Mouse (Mus musculus): ENCODE measurements around the gene Tecpr2. TPM values are rescaled to one million over a fixed set of nuclear protein-coding genes. Genes with fewer than 3 reads are reported as not detected.
A peak's percentile ranks its signal among the peaks of the same experiment; 100 is the strongest.

Tecpr2 gene
- polyA plus RNA-seq, 1 experiment from 2014 or later = 5.2 TPM

DNA sequence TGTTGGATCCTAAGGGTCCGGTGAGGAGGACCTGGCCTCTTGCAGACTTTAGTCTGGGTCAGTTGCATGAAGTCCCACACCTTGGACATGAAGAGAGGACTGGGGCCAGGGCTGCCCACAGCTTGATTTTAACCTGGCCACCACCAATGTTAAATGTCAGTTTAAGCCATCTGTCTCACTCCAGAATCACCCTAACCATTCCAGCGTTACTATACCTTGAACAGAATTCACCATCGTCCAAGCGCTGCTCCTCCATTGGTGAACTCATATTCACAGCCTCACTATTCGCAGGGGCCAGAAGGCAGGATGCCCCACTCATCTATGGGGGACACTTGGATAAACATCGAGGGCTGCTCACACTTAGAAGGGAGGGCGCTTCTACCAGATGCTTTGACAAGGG is 111.9 kb downstream of the Tecpr2 start:
- Histone ChIP-seq H3K27me3 (ENCODE audit: insufficient read depth, low read length) (no peaks in the 10 kb centered on the region), H3K36me3 (ENCODE audit: insufficient read depth) (no peaks in the 10 kb centered on the region), H3K4me3 (ENCODE audit: low read depth, low read length) (no peak overlapping the region), H3K4me2 (no peak overlapping the region), H3K27ac (ENCODE audit: low read depth) (no peak overlapping the region), H3K9me3 (ENCODE audit: low read depth, low read length) (0 out of 2 replicates have a peak, but pooled peaks cover 2% of the 10 kb centered on the region), H3K4me1 (ENCODE audit: insufficient read depth) (no peaks in the 10 kb centered on the region), H3K9ac (no peak overlapping the region)
- DNase-seq (no peak), ATAC-seq (ENCODE audit: insufficient read depth) (no peak; the same call in 1 of the 2 replicates)
- WGBS = 87% methylated on average over 7 of the region's 7 CpGs
- TF ChIP-seq CTCF (IDR thresholded peaks at IDR 0.05; ENCODE audit: low read depth) = no peak

DNA sequence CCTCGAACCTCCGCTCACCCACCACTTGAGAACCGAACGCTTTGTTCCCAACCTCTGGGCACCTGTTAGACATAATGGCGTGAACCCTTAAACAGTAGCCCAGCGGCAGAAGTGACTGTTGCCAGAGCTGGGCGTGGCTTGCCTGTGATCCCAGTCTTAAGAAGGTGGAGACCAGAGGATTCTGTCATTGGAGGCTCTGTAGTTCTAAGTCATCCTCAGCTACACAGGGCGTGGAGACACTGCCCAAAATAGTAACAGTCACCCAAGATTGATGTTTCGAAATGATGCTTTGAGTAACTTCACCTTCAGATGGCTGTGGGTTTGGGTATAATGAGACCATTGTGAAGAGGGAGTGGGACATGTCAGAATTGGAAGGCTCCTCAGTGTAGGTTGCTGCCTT is 115.1 kb downstream of the Tecpr2 start:
- 71% methylated on average over 9 of the region's 9 CpGs for WGBS
- Histone ChIP-seq H3K27me3 (ENCODE audit: insufficient read depth, low read length) (no peaks in the 10 kb centered on the region), H3K27ac (ENCODE audit: low read depth) (no peak overlapping the region), H3K4me2 (no peak overlapping the region), H3K9me3 (ENCODE audit: low read depth, low read length) (no peaks in the 10 kb centered on the region), H3K36me3 (ENCODE audit: insufficient read depth) (no peaks in the 10 kb centered on the region), H3K4me3 (ENCODE audit: low read depth, low read length) (no peak overlapping the region), H3K4me1 (ENCODE audit: insufficient read depth) (peaks cover 15% of the 10 kb centered on the region), H3K9ac (no peak overlapping the region)
- no peak for TF ChIP-seq CTCF (IDR thresholded peaks at IDR 0.05; ENCODE audit: low read depth)
- no peak for ATAC-seq (ENCODE audit: insufficient read depth)
- DNase-seq = no peak

DNA sequence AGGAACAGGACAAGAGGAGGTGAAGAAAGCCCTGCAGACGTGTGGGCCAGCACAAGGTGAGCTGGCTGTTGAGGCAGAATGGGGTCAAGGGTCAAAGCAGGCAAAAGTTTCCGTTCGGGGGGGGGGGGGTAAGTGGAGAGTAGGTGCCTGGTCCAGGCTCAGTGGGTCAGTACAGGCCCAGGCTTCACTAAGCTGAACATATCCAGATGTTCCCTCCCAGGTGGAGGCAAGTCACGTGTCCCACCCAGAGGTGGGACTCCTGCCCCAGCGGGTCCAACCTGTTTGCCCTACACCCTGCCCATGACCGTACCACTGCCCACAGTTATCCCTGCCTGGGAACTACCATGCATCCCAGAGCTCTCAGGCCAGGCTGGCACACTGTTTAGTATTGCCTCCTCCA is 116.7 kb downstream of the Tecpr2 start:
- H3K27ac ChIP-seq (ENCODE audit: low read depth) = no peak overlapping the region
- no peak for TF ChIP-seq CTCF (IDR thresholded peaks at IDR 0.05; ENCODE audit: low read depth)
- no peaks in the 10 kb centered on the region for H3K9me3 ChIP-seq (ENCODE audit: low read depth, low read length)
- H3K9ac ChIP-seq = no peak overlapping the region
- peaks cover 15% of the 10 kb centered on the region for H3K4me1 ChIP-seq (ENCODE audit: insufficient read depth)
- 66% methylated on average over 6 of the region's 6 CpGs for WGBS
- peak; percentile 24; the same call in 1 of the 2 replicates for ATAC-seq (ENCODE audit: insufficient read depth)
- no peaks in the 10 kb centered on the region for H3K27me3 ChIP-seq (ENCODE audit: insufficient read depth, low read length)
- no peak for DNase-seq
- H3K4me2 ChIP-seq = no peak overlapping the region
- no peak overlapping the region for H3K4me3 ChIP-seq (ENCODE audit: low read depth, low read length)
- H3K36me3 ChIP-seq (ENCODE audit: insufficient read depth) = no peaks in the 10 kb centered on the region

DNA sequence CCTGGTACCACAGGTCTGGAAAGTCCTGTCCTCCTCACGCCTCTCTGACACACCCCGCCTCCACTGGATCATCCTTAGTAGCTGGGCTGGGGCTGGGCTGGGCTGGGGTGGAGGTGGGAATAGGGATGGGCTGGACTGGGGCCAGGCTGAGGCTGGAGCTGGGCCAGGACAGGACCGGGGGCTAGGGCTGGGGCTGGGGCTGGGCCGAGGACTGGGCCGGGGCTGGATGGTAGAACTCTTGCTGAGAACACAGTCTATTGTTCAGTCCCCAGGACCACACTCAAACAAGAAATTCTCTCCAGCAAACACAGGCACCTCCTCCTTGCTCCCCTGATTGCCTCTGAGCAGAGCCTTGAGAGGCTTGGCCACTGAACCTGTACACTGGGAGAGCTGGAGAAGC is 117.3 kb downstream of the Tecpr2 start:
- WGBS = 40% methylated on average over 5 of the region's 5 CpGs
- Histone ChIP-seq H3K4me3 (ENCODE audit: low read depth, low read length) (no peak overlapping the region), H3K9ac (no peak overlapping the region), H3K36me3 (ENCODE audit: insufficient read depth) (no peaks in the 10 kb centered on the region), H3K4me2 (no peak overlapping the region), H3K27me3 (ENCODE audit: insufficient read depth, low read length) (no peaks in the 10 kb centered on the region), H3K9me3 (ENCODE audit: low read depth, low read length) (no peaks in the 10 kb centered on the region), H3K27ac (ENCODE audit: low read depth) (peak overlapping the region; percentile 55; the same call in 1 of the 2 replicates), H3K4me1 (ENCODE audit: insufficient read depth) (peaks cover 15% of the 10 kb centered on the region)
- no peak for TF ChIP-seq CTCF (IDR thresholded peaks at IDR 0.05; ENCODE audit: low read depth)
- DNase-seq (no peak), ATAC-seq (ENCODE audit: insufficient read depth) (0 out of 2 replicates have a peak, but pooled peaks have one; percentile 18)

DNA sequence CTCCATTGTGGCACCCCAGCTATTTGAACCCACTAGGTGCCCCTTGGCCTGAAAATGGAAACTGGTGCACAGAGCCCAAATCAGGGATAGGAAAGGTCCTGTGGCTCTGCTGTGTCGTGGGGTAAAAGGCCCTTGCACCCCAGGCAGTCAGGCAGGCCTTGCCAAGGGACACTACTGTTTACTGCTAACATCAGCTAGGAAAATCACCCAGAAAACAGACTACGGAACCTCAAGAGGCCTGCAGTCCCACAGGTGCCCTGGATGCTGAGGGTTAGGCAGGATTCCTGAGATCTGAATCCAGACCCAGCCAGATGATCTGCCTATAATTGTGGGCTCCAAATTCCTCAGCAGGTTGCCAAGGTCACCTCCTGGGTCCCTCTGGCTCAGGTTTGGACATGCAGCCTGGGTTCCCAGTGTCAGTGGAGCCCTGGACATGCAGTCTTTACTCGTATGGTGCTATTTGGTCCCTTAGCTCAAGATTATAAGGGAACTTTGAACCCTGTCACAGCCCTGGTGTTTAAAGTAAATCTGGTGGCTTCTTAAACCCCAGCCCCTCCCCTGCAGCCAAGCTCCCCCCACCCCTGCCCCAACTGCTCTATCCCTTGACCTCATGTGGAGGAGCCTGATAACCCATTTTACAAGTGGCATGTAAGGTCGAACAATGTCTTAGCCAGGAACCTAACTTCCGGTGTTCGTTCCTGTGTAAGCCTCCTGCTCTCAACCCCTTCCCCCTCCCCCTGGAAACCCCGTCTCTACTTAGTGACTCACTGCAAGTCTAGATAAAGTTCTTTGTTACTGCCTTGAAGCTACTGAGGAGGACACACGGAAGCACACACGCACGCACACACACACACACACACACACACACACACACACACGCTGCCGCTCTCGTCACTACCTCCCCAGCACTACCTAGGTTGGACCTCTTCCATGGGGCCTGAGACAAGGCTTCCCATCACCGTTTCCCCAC is 118.4 kb downstream of the Tecpr2 start:
- 49% methylated on average over 14 of the region's 14 CpGs for WGBS
- Histone ChIP-seq H3K4me2 (no peak overlapping the region), H3K9ac (no peak overlapping the region), H3K27me3 (ENCODE audit: insufficient read depth, low read length) (no peaks in the 10 kb centered on the region), H3K9me3 (ENCODE audit: low read depth, low read length) (no peaks in the 10 kb centered on the region), H3K4me3 (ENCODE audit: low read depth, low read length) (no peak overlapping the region), H3K36me3 (ENCODE audit: insufficient read depth) (no peaks in the 10 kb centered on the region), H3K4me1 (ENCODE audit: insufficient read depth) (peaks cover 15% of the 10 kb centered on the region), H3K27ac (ENCODE audit: low read depth) (peak overlapping the region; percentile 66; the same call in 1 of the 2 replicates)
- peak; percentile 49 for DNase-seq
- no peak for TF ChIP-seq CTCF (IDR thresholded peaks at IDR 0.05; ENCODE audit: low read depth)
- peak; percentile 54 for ATAC-seq (ENCODE audit: insufficient read depth)

DNA sequence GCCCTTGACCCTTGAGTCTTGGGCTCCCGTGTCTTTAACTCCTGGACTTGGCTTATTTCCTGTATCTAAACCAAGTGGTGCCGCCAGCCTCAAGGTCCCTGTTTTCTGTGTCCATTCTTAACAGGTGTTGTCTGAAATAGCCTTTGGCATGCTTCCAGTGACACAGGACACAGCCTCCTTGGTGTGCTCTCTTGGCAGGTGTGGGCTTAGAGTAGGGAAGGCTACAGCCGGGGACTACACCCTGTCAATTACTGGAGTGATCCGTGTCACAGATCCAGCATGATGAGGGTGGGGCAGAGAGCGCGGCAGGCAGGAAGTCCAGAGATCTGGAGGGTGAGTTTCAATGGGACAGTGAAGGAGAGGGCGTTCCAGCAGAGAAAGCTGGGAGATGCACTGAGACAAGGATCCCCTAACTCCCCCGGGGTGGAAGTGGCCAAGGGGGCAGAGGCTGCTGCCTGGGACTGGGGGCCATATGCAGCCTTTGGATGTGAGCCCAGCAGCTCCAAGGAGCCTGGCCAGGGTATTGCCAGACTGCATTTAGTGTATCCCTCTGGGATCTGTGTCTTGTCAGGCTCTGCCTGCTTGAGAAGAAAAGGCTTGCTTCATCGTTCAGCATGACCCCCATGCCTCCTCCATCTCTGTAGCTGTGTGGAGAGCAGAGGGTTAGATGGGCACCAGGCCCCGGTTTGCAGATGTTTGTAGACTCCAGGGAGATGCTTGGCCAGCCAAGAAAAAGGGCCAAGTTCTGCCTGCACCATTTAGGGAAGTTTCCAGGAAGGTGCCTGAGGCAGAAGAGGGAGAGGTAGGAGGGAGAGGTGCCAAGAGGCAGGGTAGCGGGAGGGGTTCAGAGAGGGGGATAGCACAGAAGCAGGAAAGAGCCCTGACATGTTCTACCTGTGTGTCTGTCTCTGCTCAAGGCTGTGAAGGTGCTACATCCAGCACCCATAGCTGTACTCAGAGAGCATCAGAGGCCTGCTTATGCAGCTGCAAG is 119.7 kb downstream of the Tecpr2 start:
- Histone ChIP-seq H3K4me1 (ENCODE audit: insufficient read depth) (peaks cover 15% of the 10 kb centered on the region), H3K4me3 (ENCODE audit: low read depth, low read length) (no peak overlapping the region), H3K27me3 (ENCODE audit: insufficient read depth, low read length) (no peaks in the 10 kb centered on the region), H3K36me3 (ENCODE audit: insufficient read depth) (no peaks in the 10 kb centered on the region), H3K27ac (ENCODE audit: low read depth) (peak overlapping the region; percentile 13; the same call in 1 of the 2 replicates), H3K9ac (no peak overlapping the region), H3K4me2 (no peak overlapping the region), H3K9me3 (ENCODE audit: low read depth, low read length) (no peaks in the 10 kb centered on the region)
- 47% methylated on average over 11 of the region's 11 CpGs for WGBS
- TF ChIP-seq CTCF (IDR thresholded peaks at IDR 0.05; ENCODE audit: low read depth) = no peak
- DNase-seq (peak; percentile 29), ATAC-seq (ENCODE audit: insufficient read depth) (no peak; the same call in 1 of the 2 replicates)
